13 mouse cellular contexts compared by ENCODE assay signal in the genomic region with DNA sequence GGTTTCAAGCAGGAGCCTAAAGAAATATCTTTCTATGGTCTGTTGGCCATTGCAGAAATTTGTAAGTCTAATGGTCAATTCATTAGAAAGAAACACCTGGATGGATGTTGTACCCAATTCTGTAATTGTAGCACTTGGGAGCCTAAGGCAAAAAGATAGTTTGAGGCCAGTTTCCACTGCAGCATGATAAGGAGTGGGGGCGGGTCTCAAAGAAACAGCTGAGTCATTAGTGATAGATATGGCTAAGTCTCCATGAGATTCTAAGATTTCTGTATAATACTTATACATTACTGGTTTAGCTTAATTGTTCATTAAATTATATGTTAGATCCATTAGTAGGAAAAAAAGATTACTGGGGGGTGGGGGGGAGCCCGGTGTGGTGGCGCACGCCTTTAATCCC. TPM values are rescaled to one million over a fixed set of nuclear protein-coding genes. Genes with fewer than 3 reads are reported as not detected.
A peak's percentile ranks its signal among the peaks of the same experiment; 100 is the strongest.
DNase-seq lines count a peak whose midpoint lies in the region; ATAC-seq lines count a peak whose summit lies in the region.
"Had no signal": no experiment of that assay in that cellular context is flagged by ENCODE, and none has a peak within 500 bp of the region (broad histone marks: within the 10 kb centered on the region; RNA-seq: fewer than 3 reads in every experiment).

No protein-coding gene starts in this region.

- H3K36me3 ChIP-seq in heart, embryonic 14.5 days (ENCODE audit: control insufficient read depth, insufficient read depth, low read length) = peaks cover 24% of the 10 kb centered on the region
- H3K36me3 ChIP-seq in midbrain, embryonic 12.5 days = peaks cover 8% of the 10 kb centered on the region; the same call in 1 of the 2 replicates
- H3K36me3 ChIP-seq in midbrain, embryonic 16.5 days (ENCODE audit: control insufficient read depth, insufficient read depth, low read length) = no peaks in the 10 kb centered on the region
- H3K36me3 ChIP-seq in embryonic facial prominence, embryonic 15.5 days = peaks cover 9% of the 10 kb centered on the region
- no peaks in the 10 kb centered on the region; the same call in 1 of the 2 replicates for H3K36me3 ChIP-seq in stomach, embryonic 16.5 days (ENCODE audit: control insufficient read depth, insufficient read depth, low read length)

- peaks cover 5 to 33% of the 10 kb centered on the region in 2 experiments; a peak in 3 of 4 replicates for H3K4me1 ChIP-seq in heart, embryonic 14.5 days (ENCODE audit: control insufficient read depth in 2 of 2, insufficient read depth in 2 of 2, low read length in 2 of 2)
- peaks cover 36% of the 10 kb centered on the region for H3K4me1 ChIP-seq in midbrain, embryonic 12.5 days
- peaks cover 23% of the 10 kb centered on the region for H3K4me1 ChIP-seq in midbrain, embryonic 16.5 days (ENCODE audit: control insufficient read depth, insufficient read depth, low read length)
- H3K4me1 ChIP-seq in embryonic facial prominence, embryonic 15.5 days = peaks cover 35% of the 10 kb centered on the region
- peaks cover 26% of the 10 kb centered on the region for H3K4me1 ChIP-seq in stomach, embryonic 16.5 days (ENCODE audit: control insufficient read depth, insufficient read depth, low read length)

- no peak overlapping the region for H3K4me3 ChIP-seq in heart, embryonic 14.5 days (ENCODE audit: control insufficient read depth in 1 of 2, insufficient read depth in 1 of 2, low read depth in 1 of 2, low read length in 2 of 2)
- no peak overlapping the region for H3K4me3 ChIP-seq in midbrain, embryonic 12.5 days
- no peak overlapping the region for H3K4me3 ChIP-seq in midbrain, embryonic 16.5 days (ENCODE audit: low read depth, low read length)
- H3K4me3 ChIP-seq in embryonic facial prominence, embryonic 15.5 days (replicated peaks) = no peak overlapping the region
- H3K4me3 ChIP-seq in stomach, embryonic 16.5 days (replicated peaks; ENCODE audit: low read length) = 0 out of 2 replicates have a peak overlapping the region, but pooled peaks have one; percentile 49
- H3K4me3 ChIP-seq: neural tube, embryonic 13.5 days had no signal

- no peaks in the 10 kb centered on the region for H3K27me3 ChIP-seq in heart, embryonic 14.5 days (ENCODE audit: control insufficient read depth, insufficient read depth, low read length)
- no peaks in the 10 kb centered on the region for H3K27me3 ChIP-seq in midbrain, embryonic 12.5 days
- H3K27me3 ChIP-seq in midbrain, embryonic 16.5 days (ENCODE audit: control insufficient read depth, insufficient read depth, low read depth, low read length) = no peaks in the 10 kb centered on the region
- H3K27me3 ChIP-seq in embryonic facial prominence, embryonic 15.5 days = no peaks in the 10 kb centered on the region
- H3K27me3 ChIP-seq in stomach, embryonic 16.5 days (ENCODE audit: control insufficient read depth, insufficient read depth, low read length) = no peaks in the 10 kb centered on the region
- H3K27me3 ChIP-seq: neural tube, embryonic 13.5 days had no signal

- no peak for DNase-seq in heart, adult 11 months
- no peak for DNase-seq in layer of hippocampus, adult 18-20 months (ENCODE audit: low spot score in 2 of 2)
- DNase-seq: adrenal gland, postnatal 25 days; cerebellum, postnatal 14 days; layer of hippocampus, adult 9-11 months; thymus, postnatal 25 days had no signal

- H3K9ac ChIP-seq in heart, embryonic 14.5 days (ENCODE audit: low read length) = no peak overlapping the region
- H3K9ac ChIP-seq in midbrain, embryonic 12.5 days (replicated peaks) = no peak overlapping the region
- H3K9ac ChIP-seq in midbrain, embryonic 16.5 days (ENCODE audit: low read depth, low read length) = no peak overlapping the region
- H3K9ac ChIP-seq in embryonic facial prominence, embryonic 15.5 days = no peak overlapping the region
- H3K9ac ChIP-seq in stomach, embryonic 16.5 days (ENCODE audit: low read length) = no peak overlapping the region
- H3K9ac ChIP-seq: neural tube, embryonic 13.5 days had no signal

- H3K4me2 ChIP-seq in heart, embryonic 14.5 days (ENCODE audit: low read length) = peak overlapping the region; percentile 69
- peak overlapping the region; percentile 69; the same call in 1 of the 2 replicates for H3K4me2 ChIP-seq in midbrain, embryonic 12.5 days (replicated peaks)
- H3K4me2 ChIP-seq in midbrain, embryonic 16.5 days (ENCODE audit: low read length) = no peak overlapping the region
- 0 out of 2 replicates have a peak overlapping the region, but pooled peaks have one; percentile 44 for H3K4me2 ChIP-seq in embryonic facial prominence, embryonic 15.5 days (replicated peaks)
- H3K4me2 ChIP-seq in stomach, embryonic 16.5 days (ENCODE audit: low read depth, low read length) = peak overlapping the region; percentile 75; the same call in 1 of the 2 replicates
- H3K4me2 ChIP-seq: neural tube, embryonic 13.5 days had no signal

- H3K27ac ChIP-seq in heart, embryonic 14.5 days (replicated peaks in 1 of 2; ENCODE audit: control insufficient read depth in 1 of 2, insufficient read depth in 1 of 2, low read depth in 2 of 2, low read length in 2 of 2) = no peak overlapping the region
- no peak overlapping the region for H3K27ac ChIP-seq in midbrain, embryonic 12.5 days (replicated peaks)
- no peak overlapping the region for H3K27ac ChIP-seq in midbrain, embryonic 16.5 days (ENCODE audit: low read length)
- no peak overlapping the region for H3K27ac ChIP-seq in embryonic facial prominence, embryonic 15.5 days (replicated peaks)
- H3K27ac ChIP-seq in stomach, embryonic 16.5 days (ENCODE audit: low read length) = no peak overlapping the region
- H3K27ac ChIP-seq: neural tube, embryonic 13.5 days had no signal

- no peak for ATAC-seq in heart, embryonic 14.5 days (ENCODE audit: insufficient number of reproducible peaks, insufficient read depth, low FRiP score, low read depth)
- no peak for ATAC-seq in midbrain, embryonic 12.5 days (ENCODE audit: low FRiP score, low read depth)
- ATAC-seq in midbrain, embryonic 16.5 days = no peak
- ATAC-seq in embryonic facial prominence, embryonic 15.5 days (ENCODE audit: insufficient number of reproducible peaks, low FRiP score, low TSS enrichment, low read depth) = no peak
- ATAC-seq in stomach, embryonic 16.5 days (ENCODE audit: insufficient read depth, low FRiP score) = no peak
- no peak for ATAC-seq in megakaryocyte progenitor cell, adult 5-6 weeks (replicated peaks; ENCODE audit: poor library complexity)

- WGBS in heart, embryonic 14.5 days = 78% methylated on average over 4 of the region's 4 CpGs
- 89% methylated on average over 4 of the region's 4 CpGs for WGBS in midbrain, embryonic 12.5 days
- 92% methylated on average over 4 of the region's 4 CpGs for WGBS in midbrain, embryonic 16.5 days
- 85% methylated on average over 4 of the region's 4 CpGs for WGBS in embryonic facial prominence, embryonic 15.5 days
- WGBS in stomach, embryonic 16.5 days = 80% methylated on average over 4 of the region's 4 CpGs

- H3K9me3 ChIP-seq in heart, embryonic 14.5 days (ENCODE audit: control insufficient read depth, low read length) = no peaks in the 10 kb centered on the region
- H3K9me3 ChIP-seq in midbrain, embryonic 12.5 days = no peaks in the 10 kb centered on the region
- no peaks in the 10 kb centered on the region for H3K9me3 ChIP-seq in midbrain, embryonic 16.5 days (replicated peaks; ENCODE audit: control insufficient read depth, low read length, poor library complexity, severe bottlenecking)
- H3K9me3 ChIP-seq in embryonic facial prominence, embryonic 15.5 days (replicated peaks) = no peaks in the 10 kb centered on the region
- no peaks in the 10 kb centered on the region for H3K9me3 ChIP-seq in stomach, embryonic 16.5 days (replicated peaks; ENCODE audit: control insufficient read depth, low read length)
- H3K9me3 ChIP-seq: neural tube, embryonic 13.5 days had no signal

RNA-seq across cellular contexts. Expression of a gene that starts 3.2 kb away (rescaled TPM):
- 280 and 300 TPM in 2 replicates for polyA plus RNA-seq in heart, embryonic 14.5 days (2014; fragmentation: Nextera tagmentation; extraction: Ambion mirVana)
- 244 and 257 TPM in 2 replicates for polyA plus RNA-seq in midbrain, embryonic 12.5 days (2016; fragmentation: Nextera tagmentation; extraction: Ambion mirVana)
- 26.3 and 35.8 TPM in 2 replicates for polyA plus RNA-seq in midbrain, embryonic 16.5 days (2015; fragmentation: Nextera tagmentation; extraction: Ambion mirVana)
- 228 and 250 TPM in 2 replicates for polyA plus RNA-seq in embryonic facial prominence, embryonic 15.5 days (2015; fragmentation: Nextera tagmentation; extraction: Ambion mirVana)
- 262 and 274 TPM in 2 replicates for polyA plus RNA-seq in stomach, embryonic 16.5 days (2015; fragmentation: Nextera tagmentation; extraction: Ambion mirVana)
- 499 and 603 TPM in 2 replicates for total RNA-seq in megakaryocyte progenitor cell, adult 5-6 weeks (2015)
- 233 and 253 TPM in 2 replicates for total RNA-seq in megakaryocyte progenitor cell, adult 5-6 weeks (2017)
- total RNA-seq in layer of hippocampus, adult 18-20 months (2021) = 1 to 10 TPM; 2.1 to 2.2 TPM

RNA-seq across cellular contexts. Expression of a gene that starts 3.3 kb away (rescaled TPM):
- polyA plus RNA-seq in heart, embryonic 14.5 days (2014; fragmentation: Nextera tagmentation; extraction: Ambion mirVana) = 26.0 and 27.7 TPM in 2 replicates
- polyA plus RNA-seq in midbrain, embryonic 12.5 days (2016; fragmentation: Nextera tagmentation; extraction: Ambion mirVana) = 35.2 and 39.3 TPM in 2 replicates
- polyA plus RNA-seq in midbrain, embryonic 16.5 days (2015; fragmentation: Nextera tagmentation; extraction: Ambion mirVana) = 29.4 and 33.6 TPM in 2 replicates
- 31.6 and 35.1 TPM in 2 replicates for polyA plus RNA-seq in embryonic facial prominence, embryonic 15.5 days (2015; fragmentation: Nextera tagmentation; extraction: Ambion mirVana)
- 22.6 and 24.4 TPM in 2 replicates for polyA plus RNA-seq in stomach, embryonic 16.5 days (2015; fragmentation: Nextera tagmentation; extraction: Ambion mirVana)
- total RNA-seq in megakaryocyte progenitor cell, adult 5-6 weeks (2015) = 13.9 and 15.9 TPM in 2 replicates
- total RNA-seq in megakaryocyte progenitor cell, adult 5-6 weeks (2017) = 24.6 and 25.0 TPM in 2 replicates
- 10 to 100 TPM; 17.5 to 18.2 TPM for total RNA-seq in layer of hippocampus, adult 18-20 months (2021)
